Mouse (Mus musculus) G1E (cell line): Measurements from ENCODE around the gene 0610037L13Rik. TPM values are rescaled to one million over a fixed set of nuclear protein-coding genes. Genes with fewer than 3 reads are reported as not detected.

Experiments
- ATAC-seq: 2 replicates; pipeline ENCODE4 v1.8.0; 2016; ENCODE audit warnings: mild to moderate bottlenecking; ENCODE audit not compliant: insufficient number of reproducible peaks, poor library complexity, low FRiP score, severe bottlenecking; ENCODE audit errors: extremely low read depth
- DNase-seq: peaks from one replicate; pipeline ENCODE4 v3.0.0; 2012; ENCODE audit warnings: low spot score
- H3K27me3 ChIP-seq: 2 replicates; pipeline ENCODE4 v1.6.1; 2012; ENCODE audit warnings: mild to moderate bottlenecking, low read length, inconsistent platforms; ENCODE audit not compliant: insufficient read depth
- H3K36me3 ChIP-seq: replicated peaks from 2 replicates; pipeline ENCODE3; 2012; ENCODE audit warnings: mild to moderate bottlenecking, inconsistent platforms
- H3K4me1 ChIP-seq: 2 replicates; pipeline ENCODE4 v1.6.1; 2012; ENCODE audit warnings: low read depth, low read length, inconsistent platforms, mixed read lengths; ENCODE audit not compliant: insufficient read depth
- H3K4me3 ChIP-seq: 2 replicates; pipeline ENCODE4 v1.5.1; 2012; ENCODE audit warnings: low read depth, mild to moderate bottlenecking, inconsistent platforms, low read length, moderate library complexity, mixed read lengths
- H3K9me3 ChIP-seq: replicated peaks from 2 replicates; pipeline ENCODE4 v1.6.1; 2012; ENCODE audit warnings: inconsistent platforms
- CTCF ChIP-seq: IDR thresholded peaks from 2 replicates; pipeline ENCODE4 v1.5.1; 2012; ENCODE audit warnings: low read depth, low read length, inconsistent platforms, mixed read lengths
- GATA1 ChIP-seq: IDR thresholded peaks from 2 replicates; pipeline ENCODE4 v1.6.1; 2012; ENCODE audit warnings: borderline replicate concordance, low read length, inconsistent platforms, mixed read lengths
- GATA2 ChIP-seq: IDR thresholded peaks from 2 replicates; pipeline ENCODE4 v1.6.1; 2012; ENCODE audit warnings: low read depth, low read length, inconsistent platforms, borderline replicate concordance
- POLR2AphosphoS5 ChIP-seq: IDR thresholded peaks from 2 replicates; pipeline ENCODE4 v1.6.1; 2012; ENCODE audit warnings: low read depth, low read length, inconsistent platforms; ENCODE audit not compliant: insufficient replicate concordance
- TAL1 ChIP-seq: conservative IDR thresholded peaks from 2 replicates; pipeline ENCODE4 v1.6.1; 2012; ENCODE audit warnings: low read depth, low read length, inconsistent platforms, mixed read lengths
- polyA plus RNA-seq: library from polyadenylated mRNA; stranded (reverse); fragments of >175 nt; gene quantifications from 2 replicates; pipeline ENCODE4 v1.2.3, GENCODE M21; 2012
- total RNA-seq, 2 experiments: library from RNA; stranded (forward) in 1 of 2; stranded (reverse) in 1 of 2; fragments of 200-1000 nt in 1 of 2; fragments of >200 nt in 1 of 2; fragmentation: Nextera tagmentation in 1 of 2; gene quantifications; 2 replicates each; pipeline ENCODE4 v1.2.3; 2014 to 2017

Gene 0610037L13Rik
- total and polyA plus RNA-seq, 3 experiments, result 2.4 to 58.7 (median 48.3) TPM

DNA sequence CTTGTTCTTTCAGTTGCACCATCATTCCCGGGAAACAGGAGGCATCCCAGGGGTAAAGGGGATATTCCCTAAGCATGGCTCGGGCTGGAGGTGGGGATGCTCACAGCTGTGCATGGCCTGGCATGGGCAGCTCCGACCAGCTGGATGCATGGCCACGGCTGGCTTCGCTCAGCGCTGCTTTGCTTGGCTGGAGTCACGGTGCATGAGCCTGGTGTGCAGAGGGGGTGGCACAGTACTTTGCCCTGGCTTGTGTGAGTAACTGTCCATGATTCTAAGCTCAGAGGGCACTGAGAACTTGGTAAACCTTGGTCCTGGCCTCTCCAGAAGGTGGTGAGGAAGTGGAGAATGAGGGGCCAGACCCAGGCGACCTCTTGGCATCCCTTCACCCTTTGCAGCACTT is 39.5 kb upstream of the 0610037L13Rik start:
- DNase-seq (no peak), ATAC-seq (no peak)
- H3K36me3 ChIP-seq, result peaks cover 100% of the 10 kb centered on the region
- no peaks in the 10 kb centered on the region for H3K27me3 ChIP-seq
- H3K4me1 ChIP-seq, result no peaks in the 10 kb centered on the region
- no peaks in the 10 kb centered on the region for H3K9me3 ChIP-seq
- no peak for TF ChIP-seq POLR2AphosphoS5
- H3K4me3 ChIP-seq, result no peak overlapping the region

DNA sequence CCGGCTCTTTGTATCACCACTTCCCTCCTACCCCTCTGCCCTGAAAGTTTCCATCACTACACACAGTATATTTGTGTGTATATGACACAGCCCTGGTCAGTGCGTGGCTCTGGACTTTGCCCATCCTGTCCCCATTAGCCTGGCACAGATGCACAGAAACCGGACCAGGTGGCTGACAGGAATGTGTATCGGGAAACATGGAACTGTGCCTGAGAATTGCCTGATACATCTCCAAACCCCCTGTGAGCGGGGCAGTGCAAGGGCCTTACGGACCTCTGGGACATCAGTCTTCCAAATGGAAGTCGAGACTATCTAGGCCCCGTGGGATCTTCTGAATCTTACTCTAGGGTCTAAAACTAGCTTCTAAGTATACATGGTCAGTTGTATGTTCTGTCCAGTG is 36.3 kb upstream of the 0610037L13Rik start:
- DNase-seq (no peak), ATAC-seq (no peak)
- H3K4me3 ChIP-seq, result no peak overlapping the region
- H3K4me1 ChIP-seq, result no peaks in the 10 kb centered on the region
- peaks cover 100% of the 10 kb centered on the region for H3K36me3 ChIP-seq
- H3K27me3 ChIP-seq, result no peaks in the 10 kb centered on the region
- no peak for TF ChIP-seq GATA2
- no peak for TF ChIP-seq TAL1
- no peak for TF ChIP-seq GATA1
- TF ChIP-seq POLR2AphosphoS5, result no peak
- no peak for TF ChIP-seq CTCF
- no peaks in the 10 kb centered on the region for H3K9me3 ChIP-seq

DNA sequence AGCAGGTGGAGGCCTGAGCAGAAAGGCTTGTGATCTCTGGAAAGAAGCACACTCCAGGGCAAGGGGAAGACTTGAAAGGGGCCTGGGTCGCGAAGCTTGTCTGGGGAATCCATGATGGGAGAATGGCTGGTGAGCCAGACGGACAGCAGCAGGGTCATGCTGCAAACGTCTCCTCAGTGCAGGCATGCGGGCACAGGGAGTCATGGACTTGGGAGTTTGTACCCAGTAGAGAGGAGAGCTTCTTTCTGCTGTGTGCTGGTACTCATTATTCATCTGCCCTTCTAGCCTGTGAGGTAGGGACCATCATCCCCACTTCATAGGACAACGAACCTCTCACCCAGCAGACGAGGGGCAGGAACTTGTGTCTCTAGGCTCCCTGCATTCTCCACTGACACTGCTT is 35.8 kb upstream of the 0610037L13Rik start:
- TF ChIP-seq GATA2, result no peak
- no peak for TF ChIP-seq TAL1
- no peak for TF ChIP-seq CTCF
- no peak for TF ChIP-seq POLR2AphosphoS5
- TF ChIP-seq GATA1, result no peak
- no peaks in the 10 kb centered on the region for H3K27me3 ChIP-seq
- DNase-seq (no peak), ATAC-seq (no peak)
- H3K9me3 ChIP-seq, result no peaks in the 10 kb centered on the region
- no peaks in the 10 kb centered on the region for H3K4me1 ChIP-seq
- no peak overlapping the region for H3K4me3 ChIP-seq
- H3K36me3 ChIP-seq, result peaks cover 100% of the 10 kb centered on the region

- no peak overlapping the region for H3K4me3 ChIP-seq
- no peak for TF ChIP-seq GATA2
- TF ChIP-seq POLR2AphosphoS5, result no peak
- TF ChIP-seq TAL1, result no peak
- TF ChIP-seq CTCF, result no peak
- no peak for TF ChIP-seq GATA1
- ATAC-seq (no peak), DNase-seq (no peak)
- H3K27me3 ChIP-seq, result no peaks in the 10 kb centered on the region
- peaks cover 99% of the 10 kb centered on the region for H3K36me3 ChIP-seq
- no peaks in the 10 kb centered on the region for H3K4me1 ChIP-seq
- no peaks in the 10 kb centered on the region for H3K9me3 ChIP-seq
These were observed 32.5 kb upstream of the 0610037L13Rik start for GRCm38 (mm10) chr4:107856958-107857686.

DNA sequence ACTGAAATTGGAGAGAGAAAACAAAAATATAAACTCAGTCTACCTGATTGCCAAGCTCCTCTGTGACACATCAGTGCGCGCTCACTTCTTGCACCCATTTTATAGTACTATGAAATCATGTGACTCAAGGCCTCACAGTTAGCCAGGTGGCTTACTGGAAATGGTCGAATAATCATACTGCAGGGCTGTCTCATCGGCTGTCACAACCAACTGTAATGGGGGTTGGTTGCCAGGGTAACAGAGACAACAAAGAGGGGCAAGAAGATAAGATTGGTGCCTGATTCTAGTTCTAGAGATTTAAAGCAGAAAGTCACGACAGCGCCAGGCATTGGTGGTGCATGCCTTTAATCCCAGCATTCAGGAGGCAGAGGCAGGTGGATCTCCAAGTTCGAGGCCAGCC is 30.6 kb upstream of the 0610037L13Rik start:
- H3K9me3 ChIP-seq, result no peaks in the 10 kb centered on the region
- no peak overlapping the region for H3K4me3 ChIP-seq
- H3K27me3 ChIP-seq, result no peaks in the 10 kb centered on the region
- TF ChIP-seq CTCF, result no peak
- no peak for ATAC-seq
- DNase-seq, result no peak
- H3K4me1 ChIP-seq, result no peaks in the 10 kb centered on the region
- peaks cover 97% of the 10 kb centered on the region for H3K36me3 ChIP-seq

- no peaks in the 10 kb centered on the region for H3K9me3 ChIP-seq
- DNase-seq (no peak), ATAC-seq (no peak)
- H3K4me3 ChIP-seq, result no peak overlapping the region
- H3K4me1 ChIP-seq, result no peaks in the 10 kb centered on the region
- H3K27me3 ChIP-seq, result no peaks in the 10 kb centered on the region
- H3K36me3 ChIP-seq, result peaks cover 84% of the 10 kb centered on the region
- no peak for TF ChIP-seq GATA2
- TF ChIP-seq CTCF, result no peak
- TF ChIP-seq TAL1, result no peak
- no peak for TF ChIP-seq POLR2AphosphoS5
- TF ChIP-seq GATA1, result no peak
These were observed 24.7 kb upstream of the 0610037L13Rik start for GRCm38 (mm10) chr4:107864866-107865265.
